Mouse (Mus musculus) gastrocnemius, adult 8-10 months (tissue): Measurements from ENCODE around the gene Abca8b. TPM values are rescaled to one million over a fixed set of nuclear protein-coding genes. Genes with fewer than 3 reads are reported as not detected.
A peak's percentile ranks its signal among the peaks of the same experiment; 100 is the strongest.
"Not testable (repeated sequence)": the region's sequence is repeated elsewhere in the genome, so short reads cannot be mapped to it uniquely, and the experiment has no call there.

Source experiments
- DNase-seq, 2 experiments: peaks; one replicate each; pipeline ENCODE4 v3.0.0; 2022; ENCODE audit warnings: low spot score in 2 of 2
- total RNA-seq, 4 experiments: library from RNA; stranded (reverse); gene quantifications; 2 replicates each; pipeline ENCODE4 v1.2.4; 2022

Abca8b gene
- total RNA-seq = 10 to 100 TPM; 13.5 to 23.2 (median 16.6) TPM

GRCm38 (mm10) chr11:109995624-109996023 is at the start of gene Abca8b:
TSS of gene Abca8b (minus strand) at chr11:109995845.
- peak; percentile 82 to 91 for DNase-seq

- no peak for DNase-seq
These were observed 42.1 kb upstream of the Abca8b start for GRCm38 (mm10) chr11:110037795-110038194.

- DNase-seq = peak; percentile 18 to 42
These were observed 33.5 kb upstream of the Abca8b start for GRCm38 (mm10) chr11:110028913-110029695.

- no peak for DNase-seq
These were observed 15.3 kb upstream of the Abca8b start for GRCm38 (mm10) chr11:110010836-110011546.

- DNase-seq = peak in 1 of 2 experiments; percentile 8
These were observed 632 bp downstream of the Abca8b start for GRCm38 (mm10) chr11:109995013-109995412.

- no peak for DNase-seq
These were observed 1.6 kb downstream of the Abca8b start for GRCm38 (mm10) chr11:109994014-109994413.

- no peak for DNase-seq
These were observed 4.4 kb downstream of the Abca8b start for GRCm38 (mm10) chr11:109991270-109991669.

GRCm38 (mm10) chr11:109990256-109990655 is 5.4 kb downstream of the Abca8b start:
- DNase-seq = no peak

- DNase-seq = no peak
These were observed 7.5 kb downstream of the Abca8b start for GRCm38 (mm10) chr11:109988164-109988563.

- not testable (repeated sequence) for DNase-seq
These were observed 8.1 kb downstream of the Abca8b start for GRCm38 (mm10) chr11:109987460-109988072.

- no peak for DNase-seq
These were observed 13.8 kb downstream of the Abca8b start for GRCm38 (mm10) chr11:109981872-109982271.

- no peak for DNase-seq
These were observed 25.1 kb downstream of the Abca8b start for GRCm38 (mm10) chr11:109970521-109970920.

- no peak for DNase-seq
These were observed 33.9 kb downstream of the Abca8b start for GRCm38 (mm10) chr11:109961495-109962492.

GRCm38 (mm10) chr11:109955185-109955584 is 40.5 kb downstream of the Abca8b start:
- DNase-seq = no peak

GRCm38 (mm10) chr11:109936915-109937314 is 58.7 kb downstream of the Abca8b start:
- DNase-seq = no peak

GRCm38 (mm10) chr11:109933207-109933606 is 62.4 kb downstream of the Abca8b start:
- DNase-seq = not testable (repeated sequence)

- no peak for DNase-seq
These were observed 67.2 kb downstream of the Abca8b start for GRCm38 (mm10) chr11:109928489-109928888.

- peak in 1 of 2 experiments; percentile 9 for DNase-seq
These were observed 68.6 kb downstream of the Abca8b start for GRCm38 (mm10) chr11:109926718-109927680.

- no peak for DNase-seq
These were observed 73.4 kb downstream of the Abca8b start for GRCm38 (mm10) chr11:109922236-109922635.

- no peak for DNase-seq
These were observed 76.2 kb downstream of the Abca8b start for GRCm38 (mm10) chr11:109919480-109919879.
